Mouse (Mus musculus) lung, adult 2 months (tissue): ENCODE measurements around the gene Cox20.
A peak's percentile ranks its signal among the peaks of the same experiment; 100 is the strongest.

Experiments
- CTCF ChIP-seq: fragments of 200-500 bp; IDR thresholded peaks from 2 replicates; pipeline ENCODE4 v1.5.1; 2011; ENCODE audit warnings: mild to moderate bottlenecking, low read length, control low read depth; ENCODE audit not compliant: insufficient read depth
- POLR2A ChIP-seq: fragments of 200-500 bp; IDR thresholded peaks from 2 replicates; pipeline ENCODE4 v1.6.1; 2011; ENCODE audit warnings: low read depth, mild to moderate bottlenecking, control low read depth, low read length, borderline replicate concordance; ENCODE audit errors: extremely low read depth

DNA sequence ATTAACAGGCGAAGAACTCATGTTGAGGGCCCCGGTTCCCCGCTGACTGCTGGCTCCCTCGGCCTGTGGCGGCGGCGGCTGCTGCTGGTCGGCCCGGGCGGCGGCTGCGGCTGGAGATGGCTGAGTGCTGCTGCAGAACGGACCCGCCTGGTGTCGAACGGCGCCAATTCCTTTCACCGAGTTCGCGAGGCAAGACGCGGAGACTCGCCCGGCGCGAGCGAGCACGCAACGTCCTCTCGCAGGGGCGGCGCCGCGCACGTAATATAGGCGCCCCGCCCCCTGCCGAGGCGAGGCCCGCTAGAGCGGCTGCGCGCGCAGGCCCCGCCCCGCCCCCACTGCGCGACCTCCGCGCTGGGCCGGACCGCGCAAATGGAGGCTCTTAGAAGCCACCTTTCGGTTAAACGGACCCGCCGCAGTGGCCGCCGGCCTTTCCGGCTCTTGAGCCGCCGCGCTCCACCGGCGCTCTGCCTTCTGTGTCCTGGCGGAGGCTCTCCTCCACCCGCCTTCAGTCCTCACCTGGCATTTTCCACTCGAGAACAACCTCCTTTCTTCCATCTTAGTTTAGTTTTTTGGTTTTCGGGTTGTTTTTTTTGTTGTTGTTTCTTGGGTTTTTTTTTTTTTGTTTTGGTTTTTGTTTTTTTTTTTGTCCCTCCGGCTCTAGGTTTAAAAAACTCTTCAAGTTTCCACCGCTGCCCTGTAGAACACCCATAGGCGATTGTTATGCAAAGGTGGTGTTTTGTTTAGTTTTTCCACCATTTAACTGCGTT, 18.8 kb downstream of the Cox20 start, which contains the start of gene Hnrnpu:
- no peak for TF ChIP-seq CTCF
- peak; percentile 90 for TF ChIP-seq POLR2A
